Mouse (Mus musculus): ENCODE data around the gene Qpctl. TPM values are rescaled to one million over a fixed set of nuclear protein-coding genes. Genes with fewer than 3 reads are reported as not detected.

The Qpctl gene
- 10 to 100 TPM; 14.0 to 21.2 TPM for total RNA-seq (2021)
- 24.6 and 26.3 TPM in 2 replicates for polyA plus RNA-seq (2012; rRNA removed)
- long read RNA-seq, transcript Qpctl-201 (7 exons, 2,710 nt) = major isoform, 15 of 21 reads
- long read RNA-seq, partial matches to known transcripts = 3 of 21 reads
- long read RNA-seq, other reads (novel, unspliced or antisense) = 3 of 21 reads

DNA sequence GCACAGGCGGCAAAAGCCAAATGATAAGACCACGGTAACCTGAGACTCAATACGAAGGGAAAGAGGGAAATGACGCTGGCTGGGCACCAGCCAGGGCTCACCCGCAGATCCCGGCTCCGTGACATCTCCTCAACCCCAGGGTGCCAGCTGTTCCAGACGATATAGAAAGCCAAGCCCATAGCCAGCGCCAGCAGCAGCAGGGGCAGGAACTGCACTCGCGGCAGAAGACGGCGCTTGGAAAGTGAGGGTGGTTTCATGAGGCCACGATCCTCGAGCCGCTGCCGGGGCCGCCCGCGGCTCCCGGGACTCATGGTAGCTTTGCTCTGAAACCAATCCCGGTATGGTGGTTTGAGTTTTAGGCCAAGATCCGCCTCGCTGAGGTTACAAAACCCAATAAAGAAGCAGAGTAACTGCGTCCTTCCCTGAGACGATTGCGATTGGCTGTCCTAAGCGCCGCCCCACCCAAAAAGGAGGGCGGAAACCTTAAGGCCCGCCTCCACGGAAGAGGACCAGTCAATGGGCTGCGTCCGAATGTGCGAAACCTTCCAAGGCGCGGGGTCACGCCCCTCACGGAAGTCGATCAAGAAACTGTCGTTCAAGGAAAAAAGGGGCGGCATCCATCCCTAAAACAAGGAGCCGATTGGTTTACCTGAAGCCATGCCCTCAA lies at the start of gene Qpctl:
Gene Qpctl (minus strand): TSS at position 417 of the 667 bp plus-strand sequence.
- peak; percentile 99 for DNase-seq

GRCm38 (mm10) chr7:19197985-19198384 lies 48.9 kb upstream of the Qpctl start:
- peak; percentile 33 for DNase-seq

DNA sequence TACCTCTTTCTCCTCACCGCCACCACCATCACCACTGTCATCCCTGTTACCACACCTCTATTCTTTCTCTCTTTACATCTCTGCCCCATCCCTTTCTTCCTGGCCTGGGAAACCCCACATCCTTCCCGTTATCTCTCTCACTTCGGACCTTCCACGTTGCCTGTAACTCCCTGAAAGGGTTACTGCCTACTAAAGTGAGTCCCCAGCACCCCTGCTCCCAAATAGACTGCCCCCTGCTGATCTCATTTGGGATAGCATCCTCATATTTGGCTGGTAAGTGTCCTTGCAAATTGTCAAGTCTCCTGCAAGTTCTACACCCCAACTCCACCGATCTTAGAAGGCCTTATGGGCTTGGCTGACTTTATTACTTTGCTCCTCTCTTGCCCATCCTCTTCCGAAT lies 47.6 kb upstream of the Qpctl start:
- peak; percentile 40 for DNase-seq

- DNase-seq = no peak
Measured at GRCm38 (mm10) chr7:19194676-19195075, 45.6 kb upstream of the Qpctl start.

DNA sequence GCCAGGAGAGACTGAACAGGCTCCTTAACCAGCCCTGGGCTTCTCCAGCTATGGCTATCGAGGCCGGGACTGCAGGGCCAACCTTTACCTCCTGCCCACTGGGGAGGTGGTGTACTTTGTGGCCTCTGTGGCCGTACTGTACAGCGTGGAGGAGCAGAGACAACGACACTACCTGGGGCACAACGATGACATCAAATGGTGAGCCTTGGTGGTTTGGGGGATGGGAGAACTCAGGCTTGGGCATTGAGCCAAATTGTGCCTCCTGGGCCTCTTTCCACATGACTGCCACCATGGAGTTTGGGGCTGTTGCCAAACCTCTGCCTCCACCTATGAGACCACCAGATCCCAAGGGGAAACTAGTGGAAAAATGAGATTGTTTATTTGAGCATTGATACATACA lies 35.7 kb upstream of the Qpctl start:
- no peak for DNase-seq

DNA sequence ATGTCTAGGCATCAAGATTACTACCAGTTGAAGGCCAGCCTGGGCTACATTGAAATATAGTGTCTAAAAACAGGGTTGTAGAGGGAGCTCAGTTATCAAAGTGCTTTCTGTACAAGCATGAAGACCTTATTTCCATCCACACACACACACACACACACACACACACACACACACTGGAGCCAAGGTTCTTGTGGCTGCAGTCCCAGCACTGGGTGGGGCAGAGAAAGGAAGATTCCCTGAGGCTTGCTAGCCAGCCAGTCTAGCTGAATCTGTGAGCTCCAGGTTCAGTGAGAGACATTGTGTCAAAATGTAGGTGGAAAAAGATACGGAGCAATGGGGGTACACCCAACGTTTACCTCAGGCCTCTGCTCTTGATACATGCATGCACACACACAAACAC lies 35.2 kb upstream of the Qpctl start:
- DNase-seq = no peak

DNA sequence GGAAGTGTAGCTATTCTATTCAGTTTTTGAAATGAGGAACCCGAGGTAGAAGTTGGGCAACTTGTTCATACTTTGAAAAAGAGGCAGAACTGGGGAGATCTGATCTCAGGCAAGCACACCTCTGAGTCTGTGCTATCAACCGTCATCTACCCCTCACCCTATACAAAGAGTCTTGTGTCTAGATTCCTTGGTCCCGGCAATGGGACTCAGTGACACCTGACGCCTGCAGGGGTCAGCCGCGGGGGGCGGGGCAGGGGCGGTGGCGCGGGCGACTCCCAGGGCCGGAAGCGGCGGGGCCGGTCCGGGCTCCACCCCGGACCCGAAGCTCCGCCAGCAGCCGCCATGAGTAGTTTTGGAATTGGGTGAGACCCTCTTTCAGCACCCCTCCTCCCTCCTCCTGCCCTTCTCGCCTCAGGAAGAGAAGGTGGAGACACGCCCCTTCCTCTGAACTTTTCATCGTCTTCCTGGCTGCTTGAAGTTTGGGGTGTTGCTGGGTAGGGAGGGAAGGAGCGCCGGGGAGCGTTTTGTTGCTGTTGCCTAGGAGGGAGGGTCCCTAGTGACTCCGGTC lies 31.9 kb upstream of the Qpctl start:
- DNase-seq = peak; percentile 79

- no peak for DNase-seq
Measured at GRCm38 (mm10) chr7:19179936-19180335, 30.8 kb upstream of the Qpctl start.

- DNase-seq = peak; percentile 85
Measured at GRCm38 (mm10) chr7:19179173-19179572, 30.1 kb upstream of the Qpctl start.

GRCm38 (mm10) chr7:19178443-19179092 lies 29.5 kb upstream of the Qpctl start:
- DNase-seq = peak; percentile 81

- DNase-seq = no peak
Measured at GRCm38 (mm10) chr7:19178035-19178434, 28.9 kb upstream of the Qpctl start.

GRCm38 (mm10) chr7:19177216-19177615 lies 28.1 kb upstream of the Qpctl start:
- DNase-seq = peak; percentile 51

DNA sequence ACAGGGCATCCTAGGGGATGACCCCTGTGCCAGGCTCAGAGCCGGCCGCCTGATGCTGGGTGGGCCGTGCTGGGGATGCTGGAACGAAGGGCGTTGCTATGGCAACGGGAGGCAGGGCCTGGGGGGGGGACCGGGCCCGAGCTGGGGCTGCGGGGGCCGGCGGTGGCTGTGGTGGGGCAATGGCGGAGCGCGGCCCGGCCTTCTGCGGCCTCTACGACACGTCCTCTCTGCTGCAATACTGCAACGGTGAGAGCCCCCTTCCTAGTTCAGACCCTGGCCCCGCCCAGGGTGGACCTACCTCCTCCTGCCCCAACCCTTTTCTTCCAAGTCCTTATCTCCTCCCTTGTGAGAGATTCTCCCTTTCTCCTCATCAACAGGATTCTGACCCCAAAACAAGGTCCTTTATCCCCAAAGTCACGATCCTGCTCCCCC lies 27.4 kb upstream of the Qpctl start:
- DNase-seq = no peak

GRCm38 (mm10) chr7:19175708-19176515 lies 26.8 kb upstream of the Qpctl start, which contains the start of gene Eml2:
TSS of gene Eml2 (plus strand) at chr7:19176421.
- peak; percentile 36 for DNase-seq

DNA sequence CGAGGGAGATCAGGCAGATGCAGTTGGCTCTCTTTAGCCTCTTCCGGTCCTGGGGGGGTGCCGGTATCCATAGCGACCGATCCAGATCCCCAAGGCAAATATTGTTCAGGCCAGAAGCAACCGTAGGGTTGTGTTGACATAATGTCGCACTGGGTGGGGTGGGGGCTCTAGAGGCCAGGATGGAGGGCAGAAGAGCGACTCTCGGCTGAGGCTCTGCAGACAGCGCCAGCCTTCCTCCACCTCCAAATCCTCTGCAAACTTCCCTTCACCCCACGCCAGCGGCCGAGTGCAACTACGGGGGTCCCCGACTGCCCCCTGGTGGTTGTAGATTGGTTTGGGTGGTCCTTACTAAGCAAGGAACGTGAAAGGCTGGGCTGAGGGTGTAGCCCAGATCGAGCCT lies 23.8 kb upstream of the Qpctl start:
- peak; percentile 72 for DNase-seq

- no peak for DNase-seq
Measured at GRCm38 (mm10) chr7:19171831-19172230, 22.7 kb upstream of the Qpctl start.

GRCm38 (mm10) chr7:19170142-19170541 lies 21.1 kb upstream of the Qpctl start:
- DNase-seq = no peak

DNA sequence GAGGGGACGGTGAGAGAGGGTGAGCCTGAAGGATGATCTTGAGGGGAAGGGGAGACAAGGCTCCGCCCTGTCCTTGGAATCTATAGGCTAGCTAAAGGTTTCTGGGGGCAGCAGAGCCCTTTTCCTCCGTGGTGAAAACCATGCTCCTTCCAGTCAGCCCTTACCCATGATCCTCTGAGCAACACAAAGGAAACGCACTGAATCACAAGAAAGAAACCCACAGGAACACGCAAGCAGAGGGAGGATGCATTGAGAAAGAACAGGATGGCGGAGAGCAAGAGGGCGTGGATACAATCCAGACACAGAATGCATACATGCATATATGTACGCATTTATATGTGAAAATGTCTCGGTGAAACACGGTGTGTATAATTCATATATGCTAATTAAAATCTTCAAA lies 20.4 kb upstream of the Qpctl start:
- DNase-seq = no peak

DNA sequence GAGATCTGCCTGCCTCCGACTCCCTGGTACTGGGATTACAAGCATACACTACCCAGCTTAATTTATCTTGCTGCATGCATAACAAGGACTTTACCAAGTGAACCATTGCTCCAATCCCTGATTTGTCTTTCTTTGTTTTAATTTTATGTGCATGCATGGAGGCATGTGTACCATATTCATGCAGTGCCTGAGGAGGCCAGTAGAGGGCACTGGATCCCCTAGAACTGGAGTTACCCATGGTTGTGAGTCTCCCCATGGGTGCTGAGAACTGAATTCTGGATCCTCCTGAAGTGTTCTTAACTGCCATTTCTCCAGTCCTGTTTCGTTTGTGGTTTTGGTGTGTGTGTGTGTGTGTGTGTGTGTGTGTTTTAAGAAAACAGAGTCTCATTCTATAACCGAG lies 17.9 kb upstream of the Qpctl start:
- DNase-seq = no peak

- DNase-seq = no peak
Measured at GRCm38 (mm10) chr7:19165656-19166423, 16.7 kb upstream of the Qpctl start, which contains the start of gene Gipr. TSS of gene Gipr (minus strand) at chr7:19166127.

GRCm38 (mm10) chr7:19164978-19165377 lies 15.9 kb upstream of the Qpctl start:
- DNase-seq = no peak

All from adrenal gland, adult 2 months (tissue).